8 mouse cellular contexts compared by ENCODE assay signal in genomic region chr3:88081345-88082223, GRCm38 (mm10). TPM values are rescaled to one million over a fixed set of nuclear protein-coding genes. Genes with fewer than 3 reads are reported as not detected.
DNase-seq lines count a peak whose midpoint lies in the region; ATAC-seq and TF ChIP-seq lines count a peak whose summit lies in the region.

Gene Iqgap3, plus strand, starts transcription at chr3:88081971.

- WGBS in bone marrow, adult 2 months = 20% methylated on average over 33 of the region's 33 CpGs
- WGBS in embryonic facial prominence, embryonic 14.5 days = 22% methylated on average over 28 of the region's 33 CpGs
- 19% methylated on average over 33 of the region's 33 CpGs for WGBS in limb, embryonic 13.5 days
- 19% methylated on average over 33 of the region's 33 CpGs for WGBS in midbrain, embryonic 15.5 days

- H3K27me3 ChIP-seq in embryonic facial prominence, embryonic 14.5 days (replicated peaks; ENCODE audit: control insufficient read depth, insufficient read depth, low read length) = no peaks in the 10 kb centered on the region
- H3K27me3 ChIP-seq in limb, embryonic 13.5 days = no peaks in the 10 kb centered on the region
- H3K27me3 ChIP-seq in midbrain, embryonic 15.5 days (replicated peaks) = no peaks in the 10 kb centered on the region

- peak within 1 kb of the TSS; percentile 56 for H3K9ac ChIP-seq in embryonic facial prominence, embryonic 14.5 days (ENCODE audit: low read depth, low read length)
- H3K9ac ChIP-seq in limb, embryonic 13.5 days = peak within 1 kb of the TSS; percentile 69
- H3K9ac ChIP-seq in midbrain, embryonic 15.5 days = peak within 1 kb of the TSS; percentile 51

- peak within 1 kb of the TSS; percentile 63 for H3K4me2 ChIP-seq in embryonic facial prominence, embryonic 14.5 days (ENCODE audit: low read depth, low read length)
- peak within 1 kb of the TSS; percentile 85 for H3K4me2 ChIP-seq in limb, embryonic 13.5 days (replicated peaks)
- peak within 1 kb of the TSS; percentile 94 for H3K4me2 ChIP-seq in midbrain, embryonic 15.5 days

- peak within 1 kb of the TSS; percentile 70 for H3K4me3 ChIP-seq in bone marrow, adult 2 months (replicated peaks; ENCODE audit: control insufficient read depth, low read depth, low read length)
- H3K4me3 ChIP-seq in embryonic facial prominence, embryonic 14.5 days (ENCODE audit: low read depth, low read length) = peak within 1 kb of the TSS; percentile 59
- H3K4me3 ChIP-seq in limb, embryonic 13.5 days = peak within 1 kb of the TSS; percentile 68
- peak within 1 kb of the TSS; percentile 47 for H3K4me3 ChIP-seq in midbrain, embryonic 15.5 days

- 0 out of 2 replicates have a peak, but pooled peaks cover 11% of the 10 kb centered on the region for H3K36me3 ChIP-seq in embryonic facial prominence, embryonic 14.5 days (ENCODE audit: control insufficient read depth, insufficient read depth, low read length)
- H3K36me3 ChIP-seq in limb, embryonic 13.5 days = peaks cover 26% of the 10 kb centered on the region
- H3K36me3 ChIP-seq in midbrain, embryonic 15.5 days (replicated peaks) = no peaks in the 10 kb centered on the region

- H3K4me1 ChIP-seq in bone marrow, adult 2 months (ENCODE audit: control insufficient read depth, insufficient read depth, low read length) = peaks cover 1% of the 10 kb centered on the region; the same call in 1 of the 2 replicates
- 0 out of 2 replicates have a peak, but pooled peaks cover 7% of the 10 kb centered on the region for H3K4me1 ChIP-seq in embryonic facial prominence, embryonic 14.5 days (ENCODE audit: control insufficient read depth, insufficient read depth, low read length)
- H3K4me1 ChIP-seq in limb, embryonic 13.5 days = peaks cover 17% of the 10 kb centered on the region
- peaks cover 10% of the 10 kb centered on the region for H3K4me1 ChIP-seq in midbrain, embryonic 15.5 days

- peak; percentile 45; the same call in 1 of the 2 replicates for TF ChIP-seq POLR2A in bone marrow, adult 2 months (IDR thresholded peaks at IDR 0.05; ENCODE audit: borderline replicate concordance, control insufficient read depth, low read depth, low read length)

- peak; percentile 85 for DNase-seq in A20 (ENCODE audit: low read depth, low spot score)
- DNase-seq in embryonic facial prominence, embryonic 14.5 days (ENCODE audit: low spot score) = peak; percentile 97
- peak; percentile 90 for DNase-seq in heart, adult 8-10 months (ENCODE audit: low spot score)
- peak; percentile 90 for DNase-seq in kidney, adult 9 months
- DNase-seq in spleen, adult 18-20 months = peak; percentile 71 to 82

- TF ChIP-seq CTCF in bone marrow, adult 2 months (IDR thresholded peaks at IDR 0.05; ENCODE audit: control insufficient read depth, insufficient read depth, low read length) = no peak

- H3K9me3 ChIP-seq in embryonic facial prominence, embryonic 14.5 days (ENCODE audit: control insufficient read depth, low read length) = no peaks in the 10 kb centered on the region
- H3K9me3 ChIP-seq in limb, embryonic 13.5 days = no peaks in the 10 kb centered on the region
- no peaks in the 10 kb centered on the region for H3K9me3 ChIP-seq in midbrain, embryonic 15.5 days

- peak; percentile 88 for ATAC-seq in embryonic facial prominence, embryonic 14.5 days (ENCODE audit: low read depth)
- ATAC-seq in limb, embryonic 13.5 days (ENCODE audit: low FRiP score, low read depth) = peak; percentile 94
- ATAC-seq in midbrain, embryonic 15.5 days (replicated peaks) = peak; percentile 92

- H3K27ac ChIP-seq in bone marrow, adult 2 months (ENCODE audit: control insufficient read depth, insufficient read depth, low read depth, low read length, poor library complexity) = no peak within 1 kb of the TSS
- H3K27ac ChIP-seq in embryonic facial prominence, embryonic 14.5 days (replicated peaks; ENCODE audit: low read depth, low read length) = peak within 1 kb of the TSS; percentile 55; the same call in 1 of the 2 replicates
- H3K27ac ChIP-seq in limb, embryonic 13.5 days = no peak within 1 kb of the TSS; the same call in 1 of the 2 replicates
- H3K27ac ChIP-seq in midbrain, embryonic 15.5 days = peak within 1 kb of the TSS; percentile 49

RNA-seq across cellular contexts. Expression of gene Iqgap3, which starts in this region (rescaled TPM):
- 11.5 and 21.5 TPM in 2 replicates for polyA plus RNA-seq in bone marrow, adult 2 months (2011; ENCODE audit: insufficient read depth, insufficient read length, low replicate concordance, missing spikeins)
- 16.2 and 21.0 TPM in 2 replicates for polyA plus RNA-seq in embryonic facial prominence, embryonic 14.5 days (2014; fragmentation: Nextera tagmentation; extraction: Ambion mirVana)
- total RNA-seq in heart, adult 8-10 months (2022) = under 1 TPM; 0.22 to 0.80 (median 0.45) TPM
- polyA plus RNA-seq in limb, embryonic 13.5 days (2015; fragmentation: Nextera tagmentation; extraction: Ambion mirVana) = 19.5 and 20.6 TPM in 2 replicates
- 2.7 and 3.0 TPM in 2 replicates for polyA plus RNA-seq in midbrain, embryonic 15.5 days (2015; fragmentation: Nextera tagmentation; extraction: Ambion mirVana)

Comparison
In these comparisons a context has a peak if more than half of its experiments do, and no peak if none do; other contexts are left out.
1. Peak in DNase-seq in heart, adult 8-10 months; RNA of the gene not detected or under 1 TPM.
2. H3K27ac ChIP-seq: peak in embryonic facial prominence, embryonic 14.5 days (single experiment) and midbrain, embryonic 15.5 days (single experiment); none in bone marrow, adult 2 months (single experiment) and limb, embryonic 13.5 days (single experiment).
3. Peak in every context shown above with its lines, with median percentiles within 50 percentile points of each other: DNase-seq, H3K4me3 ChIP-seq, ATAC-seq, H3K4me2 ChIP-seq and H3K9ac ChIP-seq.